Mouse (Mus musculus) brain, adult 10 weeks (tissue): ENCODE data around the gene Gm10130. TPM values are rescaled to one million over a fixed set of nuclear protein-coding genes. Genes with fewer than 3 reads are reported as not detected.

Source experiments
- polyA plus RNA-seq: library from polyadenylated mRNA; stranded (reverse); fragments of 350-450 nt; fragmentation: Illumina TruSeq; extraction: RNeasy Lipid Tissue Mini Kit (QIAGEN cat#74804); gene quantifications from one replicate; pipeline ENCODE4 v1.2.3, GENCODE M21; 2015; ENCODE audit warnings: low read depth, low replicate concordance

Gene Gm10130
- polyA plus RNA-seq = not detected

DNA sequence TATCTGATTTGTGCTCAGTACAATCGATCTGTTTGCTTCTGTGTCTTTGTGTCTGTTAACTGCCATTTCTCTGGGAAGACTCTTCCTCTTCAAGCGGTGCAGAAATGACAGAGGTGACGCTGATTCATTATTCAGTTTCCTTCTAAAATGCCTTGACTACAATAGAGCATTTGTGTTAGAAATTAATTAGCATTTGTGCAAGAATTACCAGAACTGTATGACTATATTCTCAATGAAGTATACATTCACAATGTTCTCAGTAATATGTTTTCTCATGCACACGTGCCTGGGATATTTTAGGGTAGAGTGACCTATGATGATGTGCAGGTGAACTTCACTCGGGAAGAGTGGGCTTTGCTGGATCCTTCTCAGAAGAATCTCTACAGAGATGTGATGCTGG is at the start of gene Gm10130:
TSS of gene Gm10130 (plus strand) at position 301 of the 400 bp plus-strand sequence.

DNA sequence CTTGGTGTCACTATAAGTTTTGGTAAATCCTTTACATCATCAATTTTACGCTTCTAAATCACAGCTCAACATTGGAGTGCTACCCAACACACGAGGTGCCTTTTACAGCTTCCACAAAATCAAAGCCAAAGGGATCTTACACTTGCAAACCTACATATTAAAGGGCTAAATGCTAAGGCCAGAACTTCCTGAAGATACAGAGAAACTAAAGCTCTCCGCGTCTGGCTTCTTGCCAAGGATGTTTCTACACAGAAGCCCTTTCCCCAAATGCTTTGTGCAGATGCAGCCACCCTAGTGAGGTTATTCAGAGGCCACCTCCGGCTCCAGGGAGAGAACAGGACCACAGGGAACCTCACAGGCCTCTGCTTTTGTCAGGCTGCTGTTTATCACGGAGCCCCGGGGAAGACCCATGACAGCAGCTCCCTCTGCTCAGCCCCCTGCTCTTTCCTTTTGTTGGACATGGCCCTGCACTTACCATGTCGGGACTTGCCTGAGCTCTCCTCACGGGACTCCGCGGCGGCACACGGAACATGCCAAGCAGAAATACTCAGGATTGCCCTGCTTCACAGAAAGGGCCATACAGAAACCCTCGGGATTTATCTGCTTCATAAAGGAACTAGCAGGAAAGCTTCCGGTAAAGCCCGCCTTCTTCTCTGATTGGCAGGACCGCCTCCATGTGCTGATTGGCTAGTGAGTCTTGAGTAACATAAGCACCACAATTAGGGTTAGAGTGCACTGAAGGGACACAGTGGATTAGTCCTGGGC is 38.8 kb downstream of the Gm10130 start, which contains the start of gene 3300002I08Rik:
TSS of gene 3300002I08Rik (minus strand) at position 653 of the 765 bp plus-strand sequence.

Other genes starting within 250 kb of the Gm10130 start
- gene Zfp120, start 187.0 kb upstream of the Gm10130 start, polyA plus RNA-seq = 11.9 TPM
- not detected for gene Gm10770, start 144.0 kb upstream of the Gm10130 start, polyA plus RNA-seq
- gene Gm14139, start 141.9 kb upstream of the Gm10130 start, polyA plus RNA-seq = not detected
- 5.2 TPM for gene Zfp937, start 105.6 kb upstream of the Gm10130 start, polyA plus RNA-seq
- gene Gm21994, start 68.1 kb upstream of the Gm10130 start, polyA plus RNA-seq = 0.83 TPM
- not detected for gene Gm14124, start 66.2 kb upstream of the Gm10130 start, polyA plus RNA-seq
- gene 3300002I08Rik, start 39.1 kb downstream of the Gm10130 start, polyA plus RNA-seq = 7.0 TPM
- gene Zfp442, start 127.8 kb downstream of the Gm10130 start, polyA plus RNA-seq = 3.9 TPM
- gene Zfp345, start 161.4 kb downstream of the Gm10130 start, polyA plus RNA-seq = not detected
- not detected for gene Cst7, start 246.7 kb downstream of the Gm10130 start, polyA plus RNA-seq